In genomic region chr8:88470931-88471455, GRCm38 (mm10) we compare ENCODE assay signal across 23 mouse cellular contexts. TPM values are rescaled to one million over a fixed set of nuclear protein-coding genes. Genes with fewer than 3 reads are reported as not detected.
DNase-seq lines count a peak whose midpoint lies in the region; ATAC-seq and TF ChIP-seq lines count a peak whose summit lies in the region.
"Had no signal": no experiment of that assay in that cellular context is flagged by ENCODE, and none has a peak within 500 bp of the region (broad histone marks: within the 10 kb centered on the region; RNA-seq: fewer than 3 reads in every experiment).

No protein-coding gene starts in this region.

- 0 out of 2 replicates have a peak, but pooled peaks have one; percentile 34 for ATAC-seq in hindbrain, embryonic 16.5 days
- no peak for ATAC-seq in hindbrain, embryonic 12.5 days (ENCODE audit: low FRiP score)
- ATAC-seq in kidney, embryonic 16.5 days (ENCODE audit: low FRiP score, low TSS enrichment): peak; percentile 51; the same call in 1 of the 2 replicates
- ATAC-seq: CD4-positive, CD25-positive, alpha-beta regulatory T cell, adult 4 months; hindbrain, postnatal 0 days; intestine, postnatal 0 days; liver, postnatal 0 days; lung, postnatal 0 days had no signal

- no peak overlapping the region for H3K4me3 ChIP-seq in hindbrain, embryonic 16.5 days (ENCODE audit: low read length)
- no peak overlapping the region for H3K4me3 ChIP-seq in hindbrain, embryonic 12.5 days
- no peak overlapping the region for H3K4me3 ChIP-seq in kidney, embryonic 16.5 days (ENCODE audit: low read length)
- H3K4me3 ChIP-seq: forebrain, embryonic 12.5 days; heart, embryonic 15.5 days; limb, embryonic 12.5 days had no signal

- H3K9me3 ChIP-seq in hindbrain, embryonic 16.5 days (ENCODE audit: control insufficient read depth, low read length): no peaks in the 10 kb centered on the region
- no peaks in the 10 kb centered on the region for H3K9me3 ChIP-seq in hindbrain, embryonic 12.5 days (replicated peaks)
- peaks cover 4% of the 10 kb centered on the region; the same call in 1 of the 2 replicates for H3K9me3 ChIP-seq in kidney, embryonic 16.5 days (ENCODE audit: low read length)
- H3K9me3 ChIP-seq: forebrain, embryonic 12.5 days; heart, embryonic 15.5 days; limb, embryonic 12.5 days had no signal

- DNase-seq in brain, embryonic 14.5 days (ENCODE audit: low read depth): peak; percentile 46
- peak; percentile 51 for DNase-seq in retina, embryonic 14.5 days (ENCODE audit: low spot score)
- DNase-seq in lung, postnatal 4 days: no peak
- no peak for DNase-seq in left cerebral cortex, adult 11 months (ENCODE audit: low spot score)
- DNase-seq: adrenal gland, postnatal 25 days; cerebellum, adult 11-12 months; heart, postnatal 36 days; liver, postnatal 0 days; thymus, adult 2 months; thymus, postnatal 4 days had no signal

- no peaks in the 10 kb centered on the region for H3K4me1 ChIP-seq in hindbrain, embryonic 16.5 days (ENCODE audit: control insufficient read depth, insufficient read depth, low read depth, low read length)
- no peaks in the 10 kb centered on the region for H3K4me1 ChIP-seq in hindbrain, embryonic 12.5 days
- 0 out of 2 replicates have a peak, but pooled peaks cover 5% of the 10 kb centered on the region for H3K4me1 ChIP-seq in kidney, embryonic 16.5 days (ENCODE audit: insufficient read depth, low read length)
- H3K4me1 ChIP-seq: limb, embryonic 12.5 days had no signal

- no peak overlapping the region for H3K9ac ChIP-seq in hindbrain, embryonic 16.5 days (ENCODE audit: low read depth, low read length)
- H3K9ac ChIP-seq in hindbrain, embryonic 12.5 days: no peak overlapping the region
- H3K9ac ChIP-seq in kidney, embryonic 16.5 days (replicated peaks; ENCODE audit: low read length): no peak overlapping the region
- H3K9ac ChIP-seq: forebrain, embryonic 12.5 days; heart, embryonic 15.5 days; limb, embryonic 12.5 days; liver, postnatal 0 days had no signal

- no peak for TF ChIP-seq CTCF in brain, embryonic 14.5 days (IDR thresholded peaks at IDR 0.05; ENCODE audit: borderline replicate concordance, extremely low read depth, insufficient read depth, insufficient read length)

- no peak overlapping the region for H3K4me2 ChIP-seq in hindbrain, embryonic 16.5 days (ENCODE audit: low read length)
- no peak overlapping the region for H3K4me2 ChIP-seq in hindbrain, embryonic 12.5 days (replicated peaks)
- H3K4me2 ChIP-seq in kidney, embryonic 16.5 days (replicated peaks; ENCODE audit: low read depth, low read length): peak overlapping the region; percentile 19; the same call in 1 of the 2 replicates
- H3K4me2 ChIP-seq: forebrain, embryonic 12.5 days; heart, embryonic 15.5 days; limb, embryonic 12.5 days; liver, embryonic 11.5 days; midbrain, embryonic 11.5 days had no signal

- 39% methylated on average over 8 of the region's 8 CpGs for whole genome bisulfite sequencing in hindbrain, embryonic 16.5 days
- WGBS in hindbrain, embryonic 12.5 days: 57% methylated on average over 8 of the region's 8 CpGs
- WGBS in kidney, embryonic 16.5 days: 20% methylated on average over 8 of the region's 8 CpGs

- H3K36me3 ChIP-seq in hindbrain, embryonic 16.5 days (ENCODE audit: control insufficient read depth, insufficient read depth, low read length): no peaks in the 10 kb centered on the region
- H3K36me3 ChIP-seq in hindbrain, embryonic 12.5 days: no peaks in the 10 kb centered on the region
- H3K36me3 ChIP-seq in kidney, embryonic 16.5 days (ENCODE audit: insufficient read depth, low read length): no peaks in the 10 kb centered on the region
- H3K36me3 ChIP-seq: forebrain, embryonic 12.5 days; heart, embryonic 15.5 days; limb, embryonic 12.5 days had no signal

- TF ChIP-seq POLR2A in brain, embryonic 14.5 days (IDR thresholded peaks at IDR 0.05; ENCODE audit: borderline replicate concordance, extremely low read depth, insufficient read depth, insufficient read length, poor library complexity, severe bottlenecking): no peak

- no peaks in the 10 kb centered on the region for H3K27me3 ChIP-seq in hindbrain, embryonic 16.5 days (replicated peaks; ENCODE audit: control insufficient read depth, insufficient read depth, low read length)
- H3K27me3 ChIP-seq in hindbrain, embryonic 12.5 days: no peaks in the 10 kb centered on the region
- H3K27me3 ChIP-seq in kidney, embryonic 16.5 days (ENCODE audit: insufficient read depth, low read length): no peaks in the 10 kb centered on the region
- H3K27me3 ChIP-seq: heart, embryonic 15.5 days had no signal

- H3K27ac ChIP-seq in hindbrain, embryonic 16.5 days (ENCODE audit: low read depth, low read length): no peak overlapping the region
- no peak overlapping the region for H3K27ac ChIP-seq in hindbrain, embryonic 12.5 days
- H3K27ac ChIP-seq in kidney, embryonic 16.5 days (ENCODE audit: low read length): peak overlapping the region; percentile 40; the same call in 1 of the 2 replicates
- H3K27ac ChIP-seq: forebrain, embryonic 12.5 days; heart, embryonic 15.5 days; hindbrain, postnatal 0 days; limb, embryonic 12.5 days; stomach, postnatal 0 days had no signal

RNA-seq across cellular contexts. Expression of gene Nkd1, which starts 50.2 kb away (rescaled TPM):
- 45.8 and 63.0 TPM in 2 replicates for polyA plus RNA-seq in hindbrain, embryonic 16.5 days (2015; fragmentation: Nextera tagmentation; extraction: Ambion mirVana)
- 106 and 111 TPM in 2 replicates for polyA plus RNA-seq in hindbrain, embryonic 12.5 days (2016; fragmentation: Nextera tagmentation; extraction: Ambion mirVana)
- 49.1 and 68.5 TPM in 2 replicates for polyA plus RNA-seq in brain, embryonic 14.5 days (2012; rRNA removed)
- polyA plus RNA-seq in kidney, embryonic 16.5 days (2015; fragmentation: Nextera tagmentation; extraction: Ambion mirVana): 66.5 and 66.9 TPM in 2 replicates
- polyA plus RNA-seq: CD4-positive, CD25-positive, alpha-beta regulatory T cell, adult 4 months had no signal

Comparison
In these comparisons a context has a peak if more than half of its experiments do, and no peak if none do; other contexts are left out.
1. DNase-seq: peak in brain, embryonic 14.5 days (single experiment) and retina, embryonic 14.5 days (single experiment); none in lung, postnatal 4 days (0 of 2) and left cerebral cortex, adult 11 months (single experiment).